In genomic region chr17:44105287-44106138, GRCm38 (mm10) we compare ENCODE assay signal across 8 mouse cellular contexts. TPM values are rescaled to one million over a fixed set of nuclear protein-coding genes. Genes with fewer than 3 reads are reported as not detected.
DNase-seq lines count a peak whose midpoint lies in the region.

Enpp4 (minus strand) TSS chr17:44105809.

- H3K27me3 ChIP-seq in megakaryocyte, embryonic 14.5 days (replicated peaks), result no peaks in the 10 kb centered on the region

- DNase-seq in adrenal gland, adult (ENCODE audit: inconsistent age in 2 of 2, low spot score in 1 of 2), result peak; percentile 94 to 96
- DNase-seq in embryo, embryonic 10 days (ENCODE audit: low spot score), result peak; percentile 83
- peak; percentile 86 for DNase-seq in gastrocnemius, postnatal 10 days
- peak; percentile 83 for DNase-seq in induced T-regulatory cell, adult 2 months (ENCODE audit: low read depth)
- peak; percentile 86 to 93 for DNase-seq in left cerebral cortex, adult 9 months (ENCODE audit: low spot score in 2 of 2)
- DNase-seq in right cerebral cortex, adult 2 months (ENCODE audit: low spot score in 2 of 2), result peak; percentile 92
- peak; percentile 60 for DNase-seq in urinary bladder, postnatal 10 days (ENCODE audit: low spot score)

- no peaks in the 10 kb centered on the region for H3K9me3 ChIP-seq in megakaryocyte, embryonic 14.5 days

- peaks cover 19% of the 10 kb centered on the region for H3K36me3 ChIP-seq in megakaryocyte, embryonic 14.5 days (replicated peaks; ENCODE audit: low read length)

- peak within 1 kb of the TSS; percentile 98 for H3K4me3 ChIP-seq in megakaryocyte, embryonic 14.5 days (replicated peaks)

- H3K4me1 ChIP-seq in megakaryocyte, embryonic 14.5 days, result peaks cover 63% of the 10 kb centered on the region

RNA-seq across cellular contexts. Expression of gene Enpp4, which starts in this region (rescaled TPM):
- 10 to 100 TPM; 13.8 to 14.5 TPM for total RNA-seq in gastrocnemius, postnatal 10 days (2021)
- polyA plus RNA-seq in megakaryocyte, embryonic 14.5 days (2012; ENCODE audit: insufficient read depth, low replicate concordance), result 0.22 and 0.73 TPM in 2 replicates

Comparison
In these comparisons a context has a peak if more than half of its experiments do, and no peak if none do; other contexts are left out.
1. Peak in every context shown above with its lines: DNase-seq and H3K4me3 ChIP-seq.